Mouse (Mus musculus) c-Kit-positive CD71-positive TER-119-positive erythroid progenitor cells, embryonic 14.5 days (primary cell): Measurements from ENCODE around the gene Pfkfb3.
A peak's percentile ranks its signal among the peaks of the same experiment; 100 is the strongest.
"Not testable (repeated sequence)": the region's sequence is repeated elsewhere in the genome, so short reads cannot be mapped to it uniquely, and the experiment has no call there.

ENCODE experiments used
- DNase-seq: peaks from one replicate; pipeline ENCODE4 v3.0.0-alpha.2; 2013; ENCODE audit warnings: low spot score

Gene Pfkfb3

DNA sequence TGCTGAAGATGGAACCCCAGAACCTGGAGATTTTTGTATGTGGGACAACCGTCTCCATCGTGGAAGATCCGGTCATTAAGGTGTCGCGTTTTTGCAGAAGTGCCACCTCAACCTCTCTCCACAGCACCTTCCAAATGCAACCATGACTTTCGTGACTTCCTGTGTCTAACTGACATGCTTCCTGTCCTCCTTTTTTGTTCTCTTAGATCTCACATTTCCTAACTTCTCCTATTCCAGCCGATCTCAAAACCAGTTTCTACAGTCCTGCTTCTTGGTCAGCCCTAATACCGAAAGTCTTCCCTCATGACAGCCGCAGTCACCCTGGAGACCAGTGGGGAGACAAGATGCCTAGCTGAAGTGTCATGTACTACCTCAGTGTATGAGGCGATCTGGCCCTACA is 5.4 kb downstream of the Pfkfb3 start:
- no peak for DNase-seq

GRCm38 (mm10) chr2:11547609-11548008 is 6.3 kb downstream of the Pfkfb3 start:
- peak; percentile 38 for DNase-seq

- no peak for DNase-seq
These were observed 7.8 kb downstream of the Pfkfb3 start for GRCm38 (mm10) chr2:11546091-11546490.

DNA sequence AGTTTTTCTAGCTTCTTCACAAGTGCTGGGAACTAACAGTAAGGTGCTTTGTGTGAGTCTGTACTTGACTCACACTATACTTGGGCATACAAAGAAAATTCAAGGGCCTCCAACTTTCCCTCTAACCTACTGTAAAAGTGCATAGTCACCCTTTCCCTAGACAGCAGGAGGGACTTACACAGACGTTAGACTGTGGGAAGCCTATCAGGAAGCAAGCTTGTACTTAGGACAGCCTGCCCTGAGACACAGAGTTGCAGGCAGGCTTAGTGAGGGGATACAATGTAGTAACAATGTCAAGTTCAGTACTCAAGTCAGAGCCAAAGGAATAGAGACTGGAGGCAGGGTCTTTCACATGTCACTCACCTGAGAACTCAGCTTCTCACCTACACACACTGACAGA is 8.5 kb downstream of the Pfkfb3 start:
- no peak for DNase-seq

DNA sequence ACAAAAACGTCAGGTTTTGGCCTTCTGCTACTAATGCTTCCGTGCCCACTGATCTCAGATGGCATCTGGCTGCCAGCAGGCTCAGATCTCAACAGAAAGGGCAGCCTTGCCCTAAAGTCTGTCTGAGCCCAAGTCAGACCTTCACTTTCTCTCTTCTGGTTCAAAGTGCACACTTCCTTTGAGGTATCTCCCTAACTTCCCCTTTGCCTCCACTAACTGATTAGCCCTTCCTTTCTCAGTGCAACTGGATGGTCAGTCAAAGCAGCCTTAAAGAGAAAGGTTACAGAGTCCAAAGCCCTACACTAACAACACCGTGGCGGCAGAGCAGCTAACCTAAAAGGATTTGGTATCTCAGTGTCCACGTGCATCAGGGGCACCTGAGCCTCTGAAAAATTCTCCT is 9.5 kb downstream of the Pfkfb3 start:
- DNase-seq: no peak

GRCm38 (mm10) chr2:11543158-11543557 is 10.7 kb downstream of the Pfkfb3 start:
- no peak for DNase-seq

DNA sequence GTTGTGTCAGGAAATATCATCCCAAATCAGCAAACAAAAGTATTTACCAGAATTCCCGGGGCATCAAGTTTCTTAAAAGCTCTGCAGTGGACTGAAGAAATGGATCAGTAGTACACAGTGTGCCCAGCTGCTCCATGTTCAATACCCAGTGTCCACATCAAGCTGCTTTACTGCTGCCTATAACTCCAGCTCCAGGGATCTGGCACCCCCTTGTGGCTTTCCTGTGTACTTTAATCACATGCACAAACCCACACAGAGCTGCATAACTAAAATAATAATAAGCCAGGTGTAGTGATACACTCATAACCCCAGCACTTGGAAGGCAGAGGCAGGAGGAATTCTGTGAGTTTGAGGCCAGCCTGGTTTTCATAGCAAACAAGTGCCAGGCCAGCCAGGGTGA is 11.2 kb downstream of the Pfkfb3 start:
- peak; percentile 49 for DNase-seq

- no peak for DNase-seq
These were observed 11.8 kb downstream of the Pfkfb3 start for GRCm38 (mm10) chr2:11542121-11542520.

- not testable (repeated sequence) for DNase-seq
These were observed 12.3 kb downstream of the Pfkfb3 start for GRCm38 (mm10) chr2:11541528-11541927.

GRCm38 (mm10) chr2:11535966-11536365 is 17.9 kb downstream of the Pfkfb3 start:
- no peak for DNase-seq

DNA sequence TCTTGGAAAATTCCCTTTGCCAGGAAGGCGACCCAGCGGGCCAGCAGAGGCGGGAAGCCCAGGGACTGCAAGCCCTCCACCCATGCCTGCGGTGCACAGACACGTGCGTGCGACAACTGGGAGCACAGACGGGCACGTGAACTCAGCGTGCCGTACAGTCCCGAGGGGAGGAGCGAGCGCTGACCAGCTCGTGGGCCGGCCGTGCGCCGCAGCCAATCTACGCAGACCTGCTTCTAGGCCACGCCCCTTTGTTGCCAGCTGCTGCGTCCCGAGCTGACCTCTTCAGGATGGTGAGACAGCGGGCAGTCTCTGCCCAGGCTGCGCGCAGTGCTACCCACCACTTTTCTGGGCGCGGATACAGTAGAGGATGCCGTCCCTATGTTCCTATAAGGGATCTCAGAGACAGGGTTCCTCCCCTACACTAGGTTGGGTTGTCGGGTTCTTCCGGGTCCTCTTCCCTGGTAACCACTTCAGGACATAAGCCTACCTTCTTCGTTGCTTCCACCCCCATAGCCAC is 18.4 kb downstream of the Pfkfb3 start:
- peak; percentile 75 for DNase-seq

GRCm38 (mm10) chr2:11534826-11535225 is 19.1 kb downstream of the Pfkfb3 start:
- no peak for DNase-seq

- DNase-seq: no peak
These were observed 23.8 kb downstream of the Pfkfb3 start for GRCm38 (mm10) chr2:11530101-11530500.

DNA sequence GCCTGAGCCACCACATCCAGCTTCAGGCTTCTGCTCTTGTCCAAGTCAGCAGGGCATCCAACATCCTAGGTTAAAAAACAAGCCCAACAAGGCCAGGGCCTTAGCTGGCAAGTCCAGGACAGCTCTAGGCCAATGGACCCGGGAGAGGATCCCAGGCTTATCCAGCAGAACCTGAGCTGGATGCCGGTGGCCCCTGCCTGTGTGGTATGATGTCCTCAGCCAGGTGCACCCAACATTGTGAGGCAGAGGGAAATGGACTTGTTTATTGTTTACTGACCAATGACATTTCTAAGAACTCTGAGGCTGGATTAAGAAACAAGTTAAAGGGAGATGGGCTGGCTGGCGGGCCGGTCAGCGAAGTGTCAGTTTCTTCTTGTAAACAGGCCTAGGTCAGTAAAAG is 27.8 kb downstream of the Pfkfb3 start:
- DNase-seq: no peak

- no peak for DNase-seq
These were observed 29.1 kb downstream of the Pfkfb3 start for GRCm38 (mm10) chr2:11524736-11525135.

GRCm38 (mm10) chr2:11521758-11522157 is 32.1 kb downstream of the Pfkfb3 start:
- no peak for DNase-seq

DNA sequence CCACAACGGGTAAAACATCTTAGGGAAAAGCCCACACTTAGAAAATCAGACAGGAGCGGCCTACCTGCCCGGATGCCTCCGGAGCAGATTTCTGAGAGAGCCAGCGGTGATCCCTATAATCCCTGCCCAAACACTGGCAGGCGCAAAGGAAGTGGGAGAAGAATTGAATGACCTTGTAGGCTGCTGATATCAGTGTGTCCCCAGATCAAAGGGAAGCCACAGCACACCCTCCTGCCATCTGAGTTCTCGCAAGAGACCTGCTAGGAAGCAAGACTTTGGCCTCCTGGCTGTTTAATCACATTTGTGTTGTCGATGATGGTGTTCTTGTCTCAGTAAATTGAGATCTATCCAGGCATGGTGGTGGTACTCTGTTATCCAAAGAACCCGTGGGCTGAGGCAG is 33.1 kb downstream of the Pfkfb3 start:
- no peak for DNase-seq

GRCm38 (mm10) chr2:11515828-11516227 is 38.0 kb downstream of the Pfkfb3 start:
- no peak for DNase-seq

GRCm38 (mm10) chr2:11513057-11513967 is 40.6 kb downstream of the Pfkfb3 start:
- no peak for DNase-seq

DNA sequence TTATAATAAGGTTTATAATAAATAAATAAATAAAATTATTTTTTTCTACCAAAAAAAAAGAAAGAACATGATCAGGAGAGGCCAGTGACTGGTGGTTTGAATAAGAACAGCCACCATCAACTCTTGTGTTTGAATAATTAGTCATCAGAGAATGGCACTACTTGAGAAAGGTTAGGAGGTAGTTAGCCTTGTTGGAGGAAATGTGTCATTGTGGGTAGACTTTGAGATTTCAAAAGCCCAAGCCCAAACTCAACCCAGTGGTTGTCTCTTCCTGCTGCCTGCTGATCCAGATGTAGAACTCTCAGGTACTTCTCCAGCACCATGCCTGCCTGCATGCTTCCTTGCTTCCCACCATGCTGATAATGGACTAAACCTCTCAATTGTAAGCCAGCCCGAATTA is 41.8 kb downstream of the Pfkfb3 start:
- DNase-seq: no peak

- DNase-seq: no peak
These were observed 50.1 kb downstream of the Pfkfb3 start for GRCm38 (mm10) chr2:11503736-11504135.

DNA sequence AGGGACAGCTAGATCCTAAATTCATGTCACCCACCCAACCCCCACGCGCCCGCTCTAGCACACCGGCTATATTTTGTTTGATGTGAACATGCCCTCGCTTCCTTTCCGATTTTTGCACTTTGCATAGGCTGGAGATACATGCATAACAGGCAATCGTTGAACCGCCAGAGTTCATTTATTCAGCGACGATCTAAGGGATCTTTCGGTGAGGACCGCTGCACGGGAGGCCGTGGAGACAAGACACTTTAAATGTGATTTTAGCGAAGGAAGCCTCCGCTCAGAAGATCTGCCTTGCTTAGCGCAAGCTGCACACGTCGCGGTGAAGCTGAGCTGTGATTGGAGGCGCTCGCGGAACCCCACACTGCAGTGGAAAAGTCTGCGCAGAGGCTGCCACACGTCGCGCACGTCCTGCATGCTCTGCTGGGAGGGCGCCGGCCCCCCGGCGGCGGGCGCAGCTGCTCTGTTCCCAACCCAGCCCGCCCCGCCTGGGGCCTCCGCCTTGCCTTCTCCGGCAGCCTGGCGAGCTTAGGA is 50.9 kb downstream of the Pfkfb3 start:
- DNase-seq: no peak

- no peak for DNase-seq
These were observed 51.6 kb downstream of the Pfkfb3 start for GRCm38 (mm10) chr2:11502255-11502765.
